ENCODE assay signal across 26 mouse cellular contexts in the genomic region with DNA sequence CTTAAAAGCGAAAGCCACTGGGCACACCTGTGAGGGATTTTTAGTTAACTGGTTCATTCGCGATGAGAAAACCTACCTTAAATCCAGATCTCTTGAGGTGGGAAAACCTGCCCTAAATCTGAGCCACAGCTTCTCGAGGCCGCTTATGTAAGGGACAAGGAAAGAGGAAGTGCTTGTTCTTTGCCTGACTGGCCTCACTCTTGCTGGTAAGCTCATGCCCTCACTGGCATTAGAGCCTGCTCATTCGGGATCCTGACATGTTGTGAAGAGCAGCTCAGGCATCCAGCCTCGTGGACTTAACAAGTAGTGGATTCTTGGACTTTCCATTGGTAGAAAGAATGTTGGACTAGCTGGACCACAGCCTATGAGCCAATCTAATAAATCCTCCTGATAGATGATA. TPM values are rescaled to one million over a fixed set of nuclear protein-coding genes. Genes with fewer than 3 reads are reported as not detected.
A peak's percentile ranks its signal among the peaks of the same experiment; 100 is the strongest.
DNase-seq lines count a peak whose midpoint lies in the region; ATAC-seq and TF ChIP-seq lines count a peak whose summit lies in the region.
"Had no signal": no experiment of that assay in that cellular context is flagged by ENCODE, and none has a peak within 500 bp of the region (broad histone marks: within the 10 kb centered on the region; RNA-seq: fewer than 3 reads in every experiment).

No protein-coding gene starts in this region.

- H3K9ac ChIP-seq in kidney, postnatal 0 days (ENCODE audit: low read depth, low read length): peak overlapping the region; percentile 27; the same call in 1 of the 2 replicates
- H3K9ac ChIP-seq in forebrain, postnatal 0 days: no peak overlapping the region
- H3K9ac ChIP-seq: forebrain, embryonic 13.5 days; heart, embryonic 15.5 days; hindbrain, embryonic 12.5 days; intestine, embryonic 15.5 days; liver, embryonic 14.5 days; midbrain, embryonic 12.5 days; neural tube, embryonic 13.5 days had no signal

- no peak overlapping the region for H3K4me2 ChIP-seq in kidney, postnatal 0 days (ENCODE audit: low read length)
- no peak overlapping the region for H3K4me2 ChIP-seq in forebrain, postnatal 0 days (ENCODE audit: low read depth)
- H3K4me2 ChIP-seq: forebrain, embryonic 13.5 days; heart, embryonic 15.5 days; hindbrain, embryonic 12.5 days; intestine, embryonic 15.5 days; midbrain, embryonic 12.5 days; neural tube, embryonic 13.5 days had no signal

- no peaks in the 10 kb centered on the region for H3K4me1 ChIP-seq in kidney, postnatal 0 days (replicated peaks; ENCODE audit: insufficient read depth, low read length)
- H3K4me1 ChIP-seq in forebrain, postnatal 0 days (ENCODE audit: insufficient read depth): no peaks in the 10 kb centered on the region
- H3K4me1 ChIP-seq: heart, embryonic 15.5 days; hindbrain, embryonic 12.5 days; midbrain, embryonic 12.5 days had no signal

- no peaks in the 10 kb centered on the region for H3K27me3 ChIP-seq in kidney, postnatal 0 days (ENCODE audit: insufficient read depth, low read length)
- no peaks in the 10 kb centered on the region for H3K27me3 ChIP-seq in forebrain, postnatal 0 days (ENCODE audit: insufficient read depth, low read length)
- H3K27me3 ChIP-seq: forebrain, embryonic 13.5 days; heart, embryonic 15.5 days; hindbrain, embryonic 12.5 days; intestine, embryonic 15.5 days; midbrain, embryonic 12.5 days; neural tube, embryonic 13.5 days had no signal

- no peak overlapping the region for H3K4me3 ChIP-seq in kidney, postnatal 0 days (replicated peaks; ENCODE audit: low read depth, low read length)
- no peak overlapping the region for H3K4me3 ChIP-seq in forebrain, postnatal 0 days (ENCODE audit: low read depth, low read length)
- H3K4me3 ChIP-seq: forebrain, embryonic 13.5 days; heart, embryonic 15.5 days; hindbrain, embryonic 12.5 days; intestine, embryonic 15.5 days; midbrain, embryonic 12.5 days; neural tube, embryonic 13.5 days had no signal

- TF ChIP-seq CTCF in kidney, postnatal 0 days (IDR thresholded peaks at IDR 0.05; ENCODE audit: low read depth): no peak
- no peak for TF ChIP-seq CTCF in forebrain, postnatal 0 days (IDR thresholded peaks at IDR 0.05; ENCODE audit: low read depth)

- H3K27ac ChIP-seq in kidney, postnatal 0 days: no peak overlapping the region
- no peak overlapping the region for H3K27ac ChIP-seq in forebrain, postnatal 0 days (ENCODE audit: low read depth, low read length)
- H3K27ac ChIP-seq: forebrain, embryonic 13.5 days; heart, embryonic 15.5 days; hindbrain, embryonic 12.5 days; hindbrain, postnatal 0 days; intestine, embryonic 15.5 days; liver, embryonic 14.5 days; midbrain, embryonic 12.5 days; neural tube, embryonic 13.5 days had no signal

- no peak for DNase-seq in kidney, postnatal 0 days (ENCODE audit: low spot score)
- no peak for DNase-seq in kidney, postnatal 4 days
- peak; percentile 23 for DNase-seq in B cell, adult 2 months
- DNase-seq in c-Kit-positive CD71-negative TER-119-negative erythroid progenitor cells, embryonic 14.5 days (ENCODE audit: low read depth): peak; percentile 7
- no peak for DNase-seq in forebrain, postnatal 0 days
- DNase-seq in heart, adult 18-20 months: no peak
- DNase-seq in thymus, postnatal 36 days: no peak
- DNase-seq: adrenal gland, postnatal 25 days; cerebellum, adult 8-10 months; cerebellum, postnatal 25 days; gastrocnemius, postnatal 14 days; layer of hippocampus, postnatal 36 days; left cerebral cortex, postnatal 4 days; lung, adult 2 months; lung, postnatal 10 days; thymus, adult 2 months; thymus, postnatal 4 days had no signal

- ATAC-seq in kidney, postnatal 0 days (replicated peaks; ENCODE audit: low FRiP score, low read depth): no peak
- peak; percentile 58 for ATAC-seq in megakaryocyte progenitor cell, adult 5-6 weeks (replicated peaks; ENCODE audit: poor library complexity)
- ATAC-seq in forebrain, postnatal 0 days: no peak
- ATAC-seq: forebrain, embryonic 13.5 days; hindbrain, postnatal 0 days; intestine, embryonic 15.5 days had no signal

- no peaks in the 10 kb centered on the region for H3K9me3 ChIP-seq in kidney, postnatal 0 days (replicated peaks; ENCODE audit: low read length)
- no peaks in the 10 kb centered on the region for H3K9me3 ChIP-seq in forebrain, postnatal 0 days (ENCODE audit: low read length)
- H3K9me3 ChIP-seq: forebrain, embryonic 13.5 days; heart, embryonic 15.5 days; intestine, embryonic 15.5 days had no signal

- no peaks in the 10 kb centered on the region for H3K36me3 ChIP-seq in kidney, postnatal 0 days (ENCODE audit: insufficient read depth, low read length)
- H3K36me3 ChIP-seq in forebrain, postnatal 0 days (ENCODE audit: insufficient read depth): no peaks in the 10 kb centered on the region
- H3K36me3 ChIP-seq: heart, embryonic 15.5 days; hindbrain, embryonic 12.5 days; intestine, embryonic 15.5 days; midbrain, embryonic 12.5 days; neural tube, embryonic 13.5 days had no signal

- 59% methylated on average over 7 of the region's 7 CpGs for WGBS in kidney, postnatal 0 days
- 80% methylated on average over 7 of the region's 7 CpGs for WGBS in forebrain, postnatal 0 days

RNA-seq across cellular contexts. Expression of a gene that starts 28.8 kb away (rescaled TPM):
- 75.5 and 84.9 TPM in 2 replicates for polyA plus RNA-seq in kidney, postnatal 0 days (2015; fragmentation: Nextera tagmentation; extraction: Ambion mirVana)
- 63.7 and 65.0 TPM in 2 replicates for total RNA-seq in megakaryocyte progenitor cell, adult 5-6 weeks (2015)
- 15.8 and 26.5 TPM in 2 replicates for total RNA-seq in megakaryocyte progenitor cell, adult 5-6 weeks (2017)
- total RNA-seq in forebrain, postnatal 0 days (2014; rRNA removed): 8.3 and 11.2 TPM in 2 replicates
- 80.6 and 93.0 TPM in 2 replicates for polyA plus RNA-seq in forebrain, postnatal 0 days (2015; fragmentation: Nextera tagmentation; extraction: Ambion mirVana)
- total RNA-seq in heart, adult 18-20 months (2021): 10 to 100 TPM; 41.2 to 42.1 TPM

Comparison
In these comparisons a context has a peak if more than half of its experiments do, and no peak if none do; other contexts are left out.
1. DNase-seq: peak in B cell, adult 2 months (2 of 2) and c-Kit-positive CD71-negative TER-119-negative erythroid progenitor cells, embryonic 14.5 days (single experiment); none in kidney, postnatal 0 days (single experiment), kidney, postnatal 4 days (0 of 2), forebrain, postnatal 0 days (single experiment), heart, adult 18-20 months (0 of 2) and thymus, postnatal 36 days (0 of 2).